Comparison of ENCODE assay signal across 13 mouse cellular contexts in the genomic region with DNA sequence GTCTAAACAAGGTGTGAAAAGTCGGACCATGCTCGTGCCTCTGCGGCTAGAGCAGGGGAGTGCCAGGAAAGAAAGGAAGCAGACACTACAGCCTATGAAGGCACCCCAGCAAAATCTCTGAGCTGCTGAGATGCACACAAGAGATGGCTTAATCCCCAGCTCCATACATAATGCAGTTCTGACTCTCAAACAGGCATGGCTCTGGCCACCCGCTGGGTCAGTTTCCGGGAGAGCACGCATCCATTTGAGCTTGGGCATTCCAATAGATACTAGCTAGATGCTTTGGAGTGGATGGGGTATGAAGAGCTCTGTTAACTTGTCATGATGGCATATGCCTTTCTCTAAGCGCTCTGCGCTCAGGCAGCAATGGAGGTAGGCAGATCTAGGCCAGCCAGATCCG.
DNase-seq lines count a peak whose midpoint lies in the region; ATAC-seq and TF ChIP-seq lines count a peak whose summit lies in the region.
"Had no signal": no experiment of that assay in that cellular context is flagged by ENCODE, and none has a peak within 500 bp of the region (broad histone marks: within the 10 kb centered on the region; RNA-seq: fewer than 3 reads in every experiment).

No protein-coding gene starts in this region.

- peak; percentile 55 for DNase-seq in lung, embryonic 14.5 days
- no peak for DNase-seq in lung, postnatal 14 days
- peak; percentile 36 for DNase-seq in embryo, embryonic 10.5 days (ENCODE audit: low spot score)
- DNase-seq: cerebellum, adult 2 months; right cerebral cortex, postnatal 4 days; thymus, postnatal 36 days had no signal

- H3K36me3 ChIP-seq in heart, embryonic 15.5 days = no peaks in the 10 kb centered on the region
- H3K36me3 ChIP-seq in heart, embryonic 12.5 days = no peaks in the 10 kb centered on the region
- no peaks in the 10 kb centered on the region for H3K36me3 ChIP-seq in lung, embryonic 14.5 days (ENCODE audit: insufficient read depth)
- no peaks in the 10 kb centered on the region for H3K36me3 ChIP-seq in midbrain, embryonic 13.5 days
- H3K36me3 ChIP-seq: stomach, embryonic 15.5 days had no signal

- H3K4me1 ChIP-seq in heart, embryonic 15.5 days (replicated peaks) = peaks cover 11% of the 10 kb centered on the region
- peaks cover 15% of the 10 kb centered on the region for H3K4me1 ChIP-seq in heart, embryonic 12.5 days (replicated peaks)
- peaks cover 28% of the 10 kb centered on the region for H3K4me1 ChIP-seq in lung, embryonic 14.5 days (ENCODE audit: insufficient read depth)
- H3K4me1 ChIP-seq in midbrain, embryonic 13.5 days (replicated peaks) = peaks cover 12% of the 10 kb centered on the region
- H3K4me1 ChIP-seq: stomach, embryonic 15.5 days had no signal

- H3K4me2 ChIP-seq in heart, embryonic 15.5 days = no peak overlapping the region
- no peak overlapping the region for H3K4me2 ChIP-seq in heart, embryonic 12.5 days
- H3K4me2 ChIP-seq in lung, embryonic 14.5 days = peak overlapping the region; percentile 32
- no peak overlapping the region for H3K4me2 ChIP-seq in midbrain, embryonic 13.5 days (replicated peaks)
- H3K4me2 ChIP-seq: stomach, embryonic 15.5 days had no signal

- ATAC-seq in heart, embryonic 15.5 days (replicated peaks; ENCODE audit: insufficient number of reproducible peaks, insufficient read depth, low FRiP score, low read depth) = no peak
- no peak for ATAC-seq in heart, embryonic 12.5 days (ENCODE audit: insufficient number of reproducible peaks, low FRiP score)
- peak; percentile 23; the same call in 1 of the 2 replicates for ATAC-seq in lung, embryonic 14.5 days (ENCODE audit: insufficient read depth)
- ATAC-seq in midbrain, embryonic 13.5 days = peak; percentile 43; the same call in 1 of the 2 replicates
- no peak for ATAC-seq in megakaryocyte progenitor cell, adult 5-6 weeks (replicated peaks; ENCODE audit: poor library complexity)
- ATAC-seq in erythroblast, adult 5-6 weeks (replicated peaks; ENCODE audit: low FRiP score, poor library complexity, severe bottlenecking) = no peak

- no peak overlapping the region for H3K9ac ChIP-seq in heart, embryonic 15.5 days
- H3K9ac ChIP-seq in heart, embryonic 12.5 days = no peak overlapping the region
- no peak overlapping the region for H3K9ac ChIP-seq in lung, embryonic 14.5 days
- H3K9ac ChIP-seq in midbrain, embryonic 13.5 days (replicated peaks) = no peak overlapping the region
- H3K9ac ChIP-seq: liver, embryonic 14.5 days; stomach, embryonic 15.5 days had no signal

- no peak overlapping the region for H3K4me3 ChIP-seq in heart, embryonic 15.5 days
- H3K4me3 ChIP-seq in heart, embryonic 12.5 days = no peak overlapping the region
- no peak overlapping the region for H3K4me3 ChIP-seq in lung, embryonic 14.5 days (ENCODE audit: low read depth, low read length)
- H3K4me3 ChIP-seq in midbrain, embryonic 13.5 days (replicated peaks) = no peak overlapping the region
- H3K4me3 ChIP-seq: stomach, embryonic 15.5 days had no signal

- H3K27ac ChIP-seq in heart, embryonic 15.5 days = peak overlapping the region; percentile 38; the same call in 1 of the 2 replicates
- H3K27ac ChIP-seq in heart, embryonic 12.5 days (ENCODE audit: poor library complexity, severe bottlenecking) = no peak overlapping the region
- H3K27ac ChIP-seq in lung, embryonic 14.5 days (ENCODE audit: low read depth) = peak overlapping the region; percentile 92
- H3K27ac ChIP-seq in midbrain, embryonic 13.5 days = no peak overlapping the region
- H3K27ac ChIP-seq: liver, embryonic 14.5 days; stomach, embryonic 15.5 days had no signal

- 56% methylated on average over 9 of the region's 9 CpGs for WGBS in heart, embryonic 15.5 days
- 57% methylated on average over 9 of the region's 9 CpGs for WGBS in heart, embryonic 12.5 days
- WGBS in lung, embryonic 14.5 days = 50% methylated on average over 9 of the region's 9 CpGs
- 45% methylated on average over 9 of the region's 9 CpGs for WGBS in midbrain, embryonic 13.5 days

- H3K27me3 ChIP-seq in heart, embryonic 15.5 days = no peaks in the 10 kb centered on the region
- no peaks in the 10 kb centered on the region for H3K27me3 ChIP-seq in heart, embryonic 12.5 days (replicated peaks)
- H3K27me3 ChIP-seq in lung, embryonic 14.5 days (ENCODE audit: insufficient read depth, low read length) = no peaks in the 10 kb centered on the region
- no peaks in the 10 kb centered on the region for H3K27me3 ChIP-seq in midbrain, embryonic 13.5 days
- H3K27me3 ChIP-seq: stomach, embryonic 15.5 days had no signal

- TF ChIP-seq CTCF in lung, embryonic 14.5 days (IDR thresholded peaks at IDR 0.05; ENCODE audit: low read depth) = no peak

- H3K9me3 ChIP-seq in heart, embryonic 15.5 days (replicated peaks) = no peaks in the 10 kb centered on the region
- H3K9me3 ChIP-seq in heart, embryonic 12.5 days (replicated peaks) = no peaks in the 10 kb centered on the region
- no peaks in the 10 kb centered on the region for H3K9me3 ChIP-seq in lung, embryonic 14.5 days (ENCODE audit: low read depth, low read length)
- no peaks in the 10 kb centered on the region for H3K9me3 ChIP-seq in midbrain, embryonic 13.5 days
- H3K9me3 ChIP-seq: stomach, embryonic 15.5 days had no signal

Comparison
In these comparisons a context has a peak if more than half of its experiments do, and no peak if none do; other contexts are left out.
1. H3K27ac ChIP-seq: peak in heart, embryonic 15.5 days (single experiment) and lung, embryonic 14.5 days (single experiment); none in heart, embryonic 12.5 days (single experiment) and midbrain, embryonic 13.5 days (single experiment).
2. ATAC-seq: peak in lung, embryonic 14.5 days (single experiment) and midbrain, embryonic 13.5 days (single experiment); none in heart, embryonic 15.5 days (single experiment), heart, embryonic 12.5 days (single experiment), megakaryocyte progenitor cell, adult 5-6 weeks (single experiment) and erythroblast, adult 5-6 weeks (single experiment).